Mouse (Mus musculus) forebrain, embryonic 16.5 days (tissue): ENCODE measurements around the gene Zfp607a. TPM values are rescaled to one million over a fixed set of nuclear protein-coding genes. Genes with fewer than 3 reads are reported as not detected.
A peak's percentile ranks its signal among the peaks of the same experiment; 100 is the strongest.
"Not testable (repeated sequence)": the region's sequence is repeated elsewhere in the genome, so short reads cannot be mapped to it uniquely, and the experiment has no call there.

Source experiments
- ATAC-seq: fragments of 200-750 bp; cut with Nextera tagmentation; 2 replicates; pipeline ENCODE4 v1.8.0; 2017; ENCODE audit warnings: mild to moderate bottlenecking, moderate library complexity
- H3K27ac ChIP-seq: fragments of 300-500 bp; sonication (generic); 2 replicates; pipeline ENCODE4 v1.5.1; 2014; ENCODE audit warnings: low read length, control low read depth
- H3K27me3 ChIP-seq: fragments of 300-500 bp; sonication (generic); replicated peaks from 2 replicates; pipeline ENCODE4 v1.6.1; 2014; ENCODE audit warnings: low read length; ENCODE audit not compliant: control insufficient read depth, insufficient read depth
- H3K36me3 ChIP-seq: fragments of 300-500 bp; sonication (generic); 2 replicates; pipeline ENCODE4 v1.6.1; 2014; ENCODE audit not compliant: control insufficient read depth, insufficient read depth
- H3K4me1 ChIP-seq: fragments of 300-500 bp; sonication (generic); replicated peaks from 2 replicates; pipeline ENCODE4 v1.6.1; 2014; ENCODE audit warnings: low read length; ENCODE audit not compliant: control insufficient read depth, insufficient read depth
- H3K4me2 ChIP-seq: fragments of 300-500 bp; sonication (generic); 2 replicates; pipeline ENCODE4 v1.6.1; 2014; ENCODE audit warnings: mild to moderate bottlenecking, low read length, control low read depth
- H3K4me3 ChIP-seq: fragments of 300-500 bp; sonication (generic); replicated peaks from 2 replicates; pipeline ENCODE4 v1.5.1; 2014; ENCODE audit warnings: mild to moderate bottlenecking, low read length, control low read depth
- H3K9ac ChIP-seq: fragments of 300-500 bp; sonication (generic); replicated peaks from 2 replicates; pipeline ENCODE4 v1.6.1; 2014; ENCODE audit warnings: low read depth, low read length, control low read depth
- H3K9me3 ChIP-seq: fragments of 300-500 bp; sonication (generic); 2 replicates; pipeline ENCODE4 v1.6.1; 2016; ENCODE audit warnings: low read length; ENCODE audit not compliant: control insufficient read depth
- WGBS: fragments of 180-500 bp; shearing (Covaris S2); extraction: QIAGEN DNeasy Blood & Tissue Kit; methylation state at CpG from one replicate; pipeline ENCODE4 v1.1.7; 2014; 5-methylcytosine and 5-hydroxymethylcytosine counted together
- polyA plus RNA-seq: library from polyadenylated mRNA; unstranded; fragments of >200 nt; fragmentation: Nextera tagmentation; extraction: Ambion mirVana; gene quantifications from 2 replicates; pipeline ENCODE4 v1.2.1, GENCODE M21; 2015

Zfp607a gene
- polyA plus RNA-seq, 1 experiment from 2014 or later = 1.9 TPM

GRCm38 (mm10) chr7:27859301-27860251 lies 2.2 kb downstream of the Zfp607a start:
- no peaks in the 10 kb centered on the region for H3K9me3 ChIP-seq
- peaks cover 9% of the 10 kb centered on the region for H3K4me1 ChIP-seq
- peak overlapping the region; percentile 49 for H3K4me3 ChIP-seq
- peak overlapping the region; percentile 63 for H3K9ac ChIP-seq
- no peaks in the 10 kb centered on the region for H3K36me3 ChIP-seq
- H3K27ac ChIP-seq = no peak overlapping the region; the same call in 1 of the 2 replicates
- peak overlapping the region; percentile 60 for H3K4me2 ChIP-seq
- H3K27me3 ChIP-seq = no peaks in the 10 kb centered on the region
- WGBS = 25% methylated on average over 10 of the region's 10 CpGs
- peak; percentile 52; the same call in 1 of the 2 replicates for ATAC-seq

DNA sequence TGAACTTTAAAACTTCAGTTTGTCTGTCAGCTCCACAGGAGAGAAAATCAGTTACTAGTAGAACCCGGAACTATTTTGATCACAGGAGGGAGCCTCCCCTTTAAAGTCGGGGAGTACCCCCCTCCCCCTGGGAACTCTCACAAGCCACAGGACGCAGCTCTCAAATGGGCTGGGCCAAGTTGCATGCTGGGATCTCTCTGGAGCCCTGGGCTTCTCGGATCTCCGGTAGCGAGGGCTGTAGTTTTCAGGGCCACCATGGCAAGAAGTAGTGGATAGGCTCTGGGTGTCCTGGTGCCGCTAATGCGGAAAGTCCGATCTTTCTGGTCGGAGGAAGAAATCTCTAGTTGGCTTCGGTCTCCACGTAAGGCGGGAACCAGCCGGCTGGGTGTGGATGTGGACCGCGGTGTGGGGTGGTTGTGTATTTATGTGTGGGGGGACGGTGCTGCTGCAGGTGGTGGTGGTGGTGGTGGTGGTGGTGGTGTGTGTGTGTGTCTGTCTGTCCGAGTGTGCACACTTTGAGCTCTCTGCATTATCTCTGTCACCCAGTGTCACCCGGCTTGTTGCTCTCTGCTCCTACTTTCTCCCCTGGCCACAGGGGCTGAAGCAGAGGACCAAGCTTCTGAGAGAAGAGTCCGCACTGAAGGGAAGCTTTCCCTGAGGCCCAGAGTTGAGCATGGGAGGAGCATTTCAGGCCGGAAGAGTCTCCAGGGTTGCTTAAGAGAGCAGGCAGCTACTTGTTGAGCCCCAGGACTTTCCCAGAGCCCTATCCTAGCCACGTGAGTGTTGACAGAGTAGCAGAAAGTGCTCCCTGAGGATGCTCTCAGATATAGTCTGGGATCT lies 3.3 kb downstream of the Zfp607a start:
- peak overlapping the region; percentile 60 for H3K4me2 ChIP-seq
- H3K27me3 ChIP-seq = no peaks in the 10 kb centered on the region
- H3K36me3 ChIP-seq = no peaks in the 10 kb centered on the region
- no peaks in the 10 kb centered on the region for H3K9me3 ChIP-seq
- H3K4me1 ChIP-seq = peaks cover 9% of the 10 kb centered on the region
- H3K9ac ChIP-seq = peak overlapping the region; percentile 63
- peak; percentile 86 for ATAC-seq
- H3K27ac ChIP-seq = no peak overlapping the region; the same call in 1 of the 2 replicates
- WGBS = under 1% methylated on average over 22 of the region's 22 CpGs
- H3K4me3 ChIP-seq = peak overlapping the region; percentile 49

- ATAC-seq, H3K27ac ChIP-seq, H3K4me3 ChIP-seq, H3K9ac ChIP-seq, H3K27me3 ChIP-seq, H3K9me3 ChIP-seq, H3K36me3 ChIP-seq, H3K4me1 ChIP-seq, H3K4me2 ChIP-seq: not testable (repeated sequence)
- 90% methylated on average over 5 of the region's 5 CpGs for WGBS
These were observed 5.3 kb downstream of the Zfp607a start for GRCm38 (mm10) chr7:27862578-27862977.

DNA sequence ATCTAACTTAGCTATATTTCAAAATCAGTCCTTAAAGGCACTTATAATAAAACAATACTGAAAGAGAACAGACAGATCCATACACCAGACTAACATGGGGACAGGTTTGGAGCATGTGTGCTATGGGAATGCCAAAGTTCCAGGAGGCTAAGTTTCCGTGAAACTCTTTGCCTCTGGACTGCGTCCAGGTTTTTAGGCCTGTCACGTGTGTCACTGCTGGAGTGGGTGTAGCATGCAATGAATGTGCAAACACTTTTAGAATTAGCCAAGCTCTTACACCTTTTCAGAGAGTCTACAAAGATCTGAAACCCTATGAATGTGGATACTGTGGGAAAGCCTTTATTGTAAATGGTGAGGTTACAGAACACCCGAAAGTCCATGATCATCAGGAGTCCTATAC lies 24.4 kb downstream of the Zfp607a start:
- peaks cover 5% of the 10 kb centered on the region for H3K36me3 ChIP-seq
- no peak overlapping the region for H3K9ac ChIP-seq
- no peak overlapping the region for H3K4me2 ChIP-seq
- H3K27me3 ChIP-seq = no peaks in the 10 kb centered on the region
- no peaks in the 10 kb centered on the region for H3K9me3 ChIP-seq
- 93% methylated on average over 4 of the region's 4 CpGs for WGBS
- H3K4me1 ChIP-seq = no peaks in the 10 kb centered on the region
- no peak overlapping the region for H3K4me3 ChIP-seq
- no peak for ATAC-seq
- no peak overlapping the region for H3K27ac ChIP-seq

DNA sequence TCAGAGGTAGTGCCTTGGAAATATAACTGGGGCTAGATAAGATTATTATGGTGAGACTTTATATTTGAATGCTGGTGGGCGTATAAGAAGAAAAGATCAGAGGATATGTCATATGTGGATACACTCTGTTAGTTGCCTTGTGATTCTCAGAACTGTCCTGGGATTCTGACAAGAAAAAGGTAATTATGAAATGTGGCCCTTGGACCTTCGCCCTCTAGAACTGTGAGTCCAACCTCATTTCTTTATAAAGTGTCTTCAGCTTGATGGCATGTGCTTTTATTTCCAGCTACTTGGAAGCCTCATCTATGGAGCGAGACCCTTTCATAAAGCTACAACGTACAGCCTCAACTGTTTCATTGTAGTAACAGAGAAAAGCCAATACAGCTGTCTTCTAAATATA lies 43.3 kb downstream of the Zfp607a start:
- WGBS = 91% methylated on average over 4 of the region's 4 CpGs
- no peak overlapping the region for H3K4me3 ChIP-seq

DNA sequence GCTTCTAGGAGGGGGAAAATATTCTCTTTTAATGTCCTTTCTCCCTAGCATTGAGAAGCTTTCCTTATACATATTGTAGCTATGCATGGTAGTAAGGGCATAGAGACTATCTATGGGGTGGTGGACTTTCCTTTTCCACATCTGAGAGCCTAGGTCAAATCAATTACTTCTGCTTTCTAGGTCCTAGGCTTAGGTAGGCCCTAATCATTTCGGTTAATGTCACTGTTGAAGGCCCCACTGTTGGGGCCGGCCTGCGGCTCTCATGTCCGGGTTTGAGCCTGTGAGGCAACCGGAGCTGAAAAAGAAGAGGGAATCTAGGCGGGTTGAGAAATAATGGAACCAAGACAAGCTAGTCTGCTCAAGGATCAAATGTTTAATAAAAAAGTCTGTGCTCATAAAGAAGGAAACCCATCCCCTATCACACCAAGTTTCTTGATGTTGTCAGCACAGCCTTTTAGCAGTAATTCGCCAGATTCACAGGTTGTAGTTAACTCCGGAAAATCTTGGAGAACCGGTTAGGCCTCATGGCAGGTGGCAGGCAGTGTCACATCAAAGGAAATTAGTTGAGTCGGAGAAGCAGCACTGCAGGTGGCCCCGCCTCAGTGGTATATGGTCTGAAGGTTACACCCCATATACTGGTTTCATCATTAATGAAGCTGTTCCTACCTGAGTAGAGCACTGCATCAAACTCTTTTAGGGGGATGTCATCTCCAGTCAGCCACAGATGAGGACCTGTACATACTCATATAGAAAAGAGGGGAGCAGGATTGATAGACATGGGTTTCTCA lies 47.9 kb downstream of the Zfp607a start:
- H3K4me1 ChIP-seq = no peaks in the 10 kb centered on the region
- H3K36me3 ChIP-seq = peaks cover 16% of the 10 kb centered on the region
- H3K4me2 ChIP-seq = no peak overlapping the region
- H3K27me3 ChIP-seq = no peaks in the 10 kb centered on the region
- H3K9ac ChIP-seq = no peak overlapping the region
- H3K27ac ChIP-seq = no peak overlapping the region
- no peak for ATAC-seq
- 83% methylated on average over 11 of the region's 11 CpGs for WGBS
- H3K9me3 ChIP-seq = peaks cover 2% of the 10 kb centered on the region; the same call in 1 of the 2 replicates
- H3K4me3 ChIP-seq = no peak overlapping the region

More for the DNA sequence above, 43.3 kb downstream of the Zfp607a start:
- Histone ChIP-seq H3K9me3 (no peaks in the 10 kb centered on the region), H3K4me1 (no peaks in the 10 kb centered on the region), H3K4me2 (no peak overlapping the region), H3K27ac (no peak overlapping the region), H3K9ac (no peak overlapping the region), H3K27me3 (no peaks in the 10 kb centered on the region), H3K36me3 (0 out of 2 replicates have a peak, but pooled peaks cover 2% of the 10 kb centered on the region)
- ATAC-seq = no peak

GRCm38 (mm10) chr7:27910952-27911351 lies 53.6 kb downstream of the Zfp607a start:
- not testable (repeated sequence) for H3K9ac ChIP-seq, H3K4me2 ChIP-seq, H3K27ac ChIP-seq, ATAC-seq, H3K27me3 ChIP-seq, H3K9me3 ChIP-seq, H3K4me3 ChIP-seq, H3K4me1 ChIP-seq
- 55% methylated on average over 3 of the region's 4 CpGs for WGBS
- peaks cover 34% of the 10 kb centered on the region for H3K36me3 ChIP-seq

DNA sequence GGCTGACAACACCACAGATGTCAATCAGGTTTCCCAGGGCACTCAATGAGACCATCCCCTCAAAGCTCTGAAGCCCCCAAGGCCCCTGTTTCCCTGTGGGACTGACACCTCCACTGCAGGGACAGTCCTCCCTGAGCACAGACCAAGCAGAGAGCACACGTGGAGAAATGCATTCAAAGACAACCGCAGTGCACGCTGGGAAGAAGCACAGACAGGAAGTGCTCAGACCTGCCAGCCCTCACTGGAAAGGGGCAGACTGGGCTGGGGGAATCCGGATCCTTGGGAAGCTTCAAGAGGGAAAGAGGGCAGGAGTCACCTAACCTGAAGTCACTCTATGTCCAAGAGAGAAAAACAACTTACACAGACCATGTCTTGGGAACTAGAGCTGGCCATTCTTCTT lies 69.7 kb downstream of the Zfp607a start:
- H3K9me3 ChIP-seq, H3K4me1 ChIP-seq, H3K27ac ChIP-seq, ATAC-seq, H3K36me3 ChIP-seq, H3K4me2 ChIP-seq, H3K27me3 ChIP-seq, H3K4me3 ChIP-seq, H3K9ac ChIP-seq: not testable (repeated sequence)
- WGBS = 49% methylated on average over 4 of the region's 4 CpGs
